Mouse (Mus musculus) liver, adult 2 months (tissue): ENCODE results near the gene Ush1c. TPM values are rescaled to one million over a fixed set of nuclear protein-coding genes. Genes with fewer than 3 reads are reported as not detected.
"Not testable (repeated sequence)": the region's sequence is repeated elsewhere in the genome, so short reads cannot be mapped to it uniquely, and the experiment has no call there.

Experiments used
- DNase-seq: peaks from one replicate; pipeline ENCODE4 v3.0.0-alpha.2; 2011; ENCODE audit warnings: low read depth, low spot score; ENCODE audit errors: extremely low read depth
- H3K27ac ChIP-seq: fragments of 200-500 bp; replicated peaks from 2 replicates; pipeline ENCODE4 v1.5.1; 2012; ENCODE audit warnings: low read depth, mild to moderate bottlenecking, control low read depth, inconsistent platforms, low read length; ENCODE audit not compliant: insufficient read depth
- H3K27me3 ChIP-seq: fragments of 200-500 bp; 2 replicates; pipeline ENCODE4 v1.6.1; 2012; ENCODE audit warnings: mild to moderate bottlenecking, moderate library complexity, low read length, inconsistent platforms; ENCODE audit not compliant: control insufficient read depth, insufficient read depth
- H3K36me3 ChIP-seq: fragments of 200-500 bp; 2 replicates; pipeline ENCODE4 v1.6.1; 2012; ENCODE audit warnings: low read length, inconsistent platforms; ENCODE audit not compliant: control insufficient read depth, insufficient read depth
- H3K4me1 ChIP-seq: fragments of 200-500 bp; 2 replicates; pipeline ENCODE4 v1.6.1; 2011; ENCODE audit warnings: low read length; ENCODE audit not compliant: control insufficient read depth, insufficient read depth
- H3K4me3 ChIP-seq: fragments of 200-500 bp; 2 replicates; pipeline ENCODE4 v1.5.1; 2011; ENCODE audit warnings: low read depth, mild to moderate bottlenecking, control low read depth, low read length, moderate library complexity; ENCODE audit not compliant: insufficient read depth
- H3K79me2 ChIP-seq: fragments of 200-500 bp; 2 replicates; pipeline ENCODE4 v1.6.1; 2012; ENCODE audit warnings: inconsistent platforms, mild to moderate bottlenecking, low read length, moderate library complexity; ENCODE audit not compliant: control insufficient read depth, insufficient read depth
- H3K9ac ChIP-seq: fragments of 200-500 bp; 2 replicates; pipeline ENCODE4 v1.6.1; 2012; ENCODE audit warnings: low read depth, mild to moderate bottlenecking, control low read depth, inconsistent platforms, low read length
- CTCF ChIP-seq: fragments of 200-500 bp; IDR thresholded peaks from 2 replicates; pipeline ENCODE4 v1.5.1; 2011; ENCODE audit warnings: low read depth, low read length, control low read depth
- POLR2A ChIP-seq: fragments of 200-500 bp; IDR thresholded peaks from 2 replicates; pipeline ENCODE4 v1.6.1; 2011; ENCODE audit warnings: low read length, control low read depth; ENCODE audit not compliant: insufficient read depth; ENCODE audit errors: extremely low read depth
- WGBS: fragments of 180-500 bp; shearing (Covaris S2); methylation state at CpG from one replicate; pipeline ENCODE4 v1.1.7; 2018; 5-methylcytosine and 5-hydroxymethylcytosine counted together
- polyA plus RNA-seq: library from polyadenylated mRNA; depleted of rRNA; stranded (reverse); fragments of >200 nt; gene quantifications from 2 replicates; pipeline ENCODE4 v1.2.3, GENCODE M21; 2012
- total RNA-seq: library from RNA; depleted of rRNA; stranded (reverse); fragments of >200 nt; gene quantifications from 2 replicates; pipeline ENCODE4 v1.2.3, GENCODE M21; 2014

Ush1c gene
- total and polyA plus RNA-seq, 2 experiments = not detected

GRCm38 (mm10) chr7:46179431-46180275 is 58.6 kb downstream of the Ush1c start, which contains the start of gene Abcc8:
Abcc8 (minus strand) TSS chr7:46180033.
- H3K27ac ChIP-seq = no peak within 1 kb of the TSS
- H3K36me3 ChIP-seq = no peaks in the 10 kb centered on the region
- no peaks in the 10 kb centered on the region for H3K79me2 ChIP-seq
- no peak within 1 kb of the TSS for H3K4me3 ChIP-seq
- 2% methylated on average over 75 of the region's 75 CpGs for WGBS
- no peak for DNase-seq
- peaks cover 5% of the 10 kb centered on the region for H3K27me3 ChIP-seq
- no peak within 1 kb of the TSS for H3K9ac ChIP-seq
- H3K4me1 ChIP-seq = no peaks in the 10 kb centered on the region
- TF ChIP-seq CTCF (no peak), POLR2A (no peak)

GRCm38 (mm10) chr7:46168980-46169379 is 69.3 kb downstream of the Ush1c start:
- DNase-seq, H3K36me3 ChIP-seq, H3K79me2 ChIP-seq, H3K27me3 ChIP-seq, H3K4me3 ChIP-seq, H3K9ac ChIP-seq, H3K4me1 ChIP-seq, H3K27ac ChIP-seq: not testable (repeated sequence)
- WGBS = 61% methylated on average over 1 of the region's 1 CpGs

GRCm38 (mm10) chr7:46168402-46168801 is 69.9 kb downstream of the Ush1c start:
- H3K36me3 ChIP-seq = no peaks in the 10 kb centered on the region
- H3K27me3 ChIP-seq = no peaks in the 10 kb centered on the region
- H3K4me1 ChIP-seq = no peaks in the 10 kb centered on the region
- no peak for TF ChIP-seq POLR2A
- no peak for TF ChIP-seq CTCF
- 80% methylated on average over 6 of the region's 6 CpGs for WGBS
- no peak overlapping the region for H3K9ac ChIP-seq
- H3K4me3 ChIP-seq = no peak overlapping the region
- H3K27ac ChIP-seq = no peak overlapping the region
- no peaks in the 10 kb centered on the region for H3K79me2 ChIP-seq
- DNase-seq = no peak

- H3K4me1 ChIP-seq = no peaks in the 10 kb centered on the region
- WGBS = 87% methylated on average over 7 of the region's 7 CpGs
- H3K79me2 ChIP-seq = no peaks in the 10 kb centered on the region
- no peaks in the 10 kb centered on the region for H3K27me3 ChIP-seq
- no peak for TF ChIP-seq CTCF
- TF ChIP-seq POLR2A = no peak
- H3K4me3 ChIP-seq = no peak overlapping the region
- no peak overlapping the region for H3K27ac ChIP-seq
- no peak overlapping the region for H3K9ac ChIP-seq
- H3K36me3 ChIP-seq = no peaks in the 10 kb centered on the region
- DNase-seq = no peak
These were observed 70.4 kb downstream of the Ush1c start for GRCm38 (mm10) chr7:46167901-46168300.

- H3K27ac ChIP-seq = no peak overlapping the region
- no peak overlapping the region for H3K9ac ChIP-seq
- no peaks in the 10 kb centered on the region for H3K27me3 ChIP-seq
- TF ChIP-seq CTCF = no peak
- no peak for TF ChIP-seq POLR2A
- H3K4me3 ChIP-seq = no peak overlapping the region
- 91% methylated on average over 11 of the region's 11 CpGs for WGBS
- H3K36me3 ChIP-seq = no peaks in the 10 kb centered on the region
- H3K79me2 ChIP-seq = no peaks in the 10 kb centered on the region
- no peaks in the 10 kb centered on the region for H3K4me1 ChIP-seq
- DNase-seq = no peak
These were observed 72.4 kb downstream of the Ush1c start for GRCm38 (mm10) chr7:46165876-46166275.

GRCm38 (mm10) chr7:46162731-46163130 is 75.6 kb downstream of the Ush1c start:
- H3K27me3 ChIP-seq = no peaks in the 10 kb centered on the region
- WGBS = 60% methylated on average over 5 of the region's 5 CpGs
- H3K36me3 ChIP-seq = no peaks in the 10 kb centered on the region
- H3K4me1 ChIP-seq = no peaks in the 10 kb centered on the region
- TF ChIP-seq CTCF (no peak), POLR2A (no peak)
- H3K27ac ChIP-seq = no peak overlapping the region
- no peaks in the 10 kb centered on the region for H3K79me2 ChIP-seq
- DNase-seq = no peak
- H3K9ac ChIP-seq = no peak overlapping the region
- no peak overlapping the region for H3K4me3 ChIP-seq
